Mouse (Mus musculus) ES-Bruce4 (cell line): ENCODE data around the gene Dpf2.

Source experiments
- CTCF ChIP-seq: IDR thresholded peaks from one replicate; pipeline ENCODE4 v1.8.1; 2011; ENCODE audit warnings: low read depth, low read length
- EP300 ChIP-seq: IDR thresholded peaks from 2 replicates; pipeline ENCODE4 v1.6.1; 2011; ENCODE audit warnings: low read depth, low read length; ENCODE audit not compliant: insufficient read depth
- POLR2A ChIP-seq: IDR thresholded peaks from one replicate; pipeline ENCODE4 v1.8.1; 2011; ENCODE audit warnings: low read length; ENCODE audit not compliant: insufficient read depth

- TF ChIP-seq CTCF (no peak), EP300 (no peak), POLR2A (no peak)
Observed at GRCm38 (mm10) chr19:5927532-5927931, 14.7 kb upstream of the Dpf2 start.
